Mouse (Mus musculus) intestine, postnatal 0 days (tissue): ENCODE measurements at regions not wholly inside any gene's neighbourhood (a gene's known extent, or its start where the extent isn't known, plus 50 kb on each side); places are given as distances from the start of the nearest gene placed in this dataset.

Source experiments
- ATAC-seq: fragments of 200-750 bp; cut with Nextera tagmentation; 2 replicates; pipeline ENCODE4 v1.8.0; 2017; ENCODE audit warnings: mild to moderate bottlenecking, moderate TSS enrichment, moderate library complexity
- H3K27ac ChIP-seq: fragments of 300-500 bp; sonication (generic); 2 replicates; pipeline ENCODE4 v1.5.1; 2014; ENCODE audit warnings: mild to moderate bottlenecking, low read depth, low read length, moderate library complexity
- H3K27me3 ChIP-seq: fragments of 300-500 bp; sonication (generic); replicated peaks from 2 replicates; pipeline ENCODE4 v1.6.1; 2014; ENCODE audit warnings: low read length, mixed read lengths; ENCODE audit not compliant: control insufficient read depth, insufficient read depth
- H3K36me3 ChIP-seq: fragments of 300-500 bp; sonication (generic); 2 replicates; pipeline ENCODE4 v1.6.1; 2014; ENCODE audit warnings: mild to moderate bottlenecking, moderate library complexity; ENCODE audit not compliant: control insufficient read depth, insufficient read depth
- H3K4me1 ChIP-seq: fragments of 300-500 bp; sonication (generic); replicated peaks from 2 replicates; pipeline ENCODE4 v1.6.1; 2014; ENCODE audit warnings: antibody characterized with exemption, low read length, mixed read lengths; ENCODE audit not compliant: control insufficient read depth, insufficient read depth
- H3K4me2 ChIP-seq: fragments of 300-500 bp; sonication (generic); replicated peaks from 2 replicates; pipeline ENCODE4 v1.6.1; 2014; ENCODE audit warnings: low read depth, mild to moderate bottlenecking, moderate library complexity
- H3K4me3 ChIP-seq: fragments of 300-500 bp; sonication (generic); 2 replicates; pipeline ENCODE4 v1.5.1; 2014; ENCODE audit warnings: low read depth, low read length
- H3K9ac ChIP-seq: fragments of 300-500 bp; sonication (generic); 2 replicates; pipeline ENCODE4 v1.6.1; 2014; ENCODE audit warnings: mild to moderate bottlenecking, low read depth, low read length
- H3K9me3 ChIP-seq: fragments of 300-500 bp; sonication (generic); 2 replicates; pipeline ENCODE4 v1.6.1; 2016; ENCODE audit warnings: mixed run types; ENCODE audit not compliant: control insufficient read depth
- CTCF ChIP-seq: sonication (generic); IDR thresholded peaks from 2 replicates; pipeline ENCODE4 v1.5.1; 2016; ENCODE audit warnings: low read depth, mild to moderate bottlenecking, control low read depth, antibody characterized with exemption, moderate library complexity
- WGBS: fragments of 180-500 bp; shearing (Covaris S2); extraction: QIAGEN DNeasy Blood & Tissue Kit; methylation state at CpG from one replicate; pipeline ENCODE4 v1.1.7; 2014; 5-methylcytosine and 5-hydroxymethylcytosine counted together

- Histone ChIP-seq H3K9ac (no peak overlapping the region), H3K4me2 (no peak overlapping the region), H3K27me3 (no peaks in the 10 kb centered on the region), H3K9me3 (no peaks in the 10 kb centered on the region), H3K36me3 (no peaks in the 10 kb centered on the region), H3K4me1 (no peaks in the 10 kb centered on the region), H3K27ac (no peak overlapping the region), H3K4me3 (no peak overlapping the region)
- 84% methylated on average over 3 of the region's 3 CpGs for WGBS
- no peak for ATAC-seq
- no peak for TF ChIP-seq CTCF
These were observed 98.7 kb downstream of the Sox9 start for GRCm38 (mm10) chr11:112880736-112881135.

GRCm38 (mm10) chr11:112885336-112885940, 103.4 kb downstream of the Sox9 start:
- TF ChIP-seq CTCF = no peak
- H3K9ac ChIP-seq = no peak overlapping the region
- no peak overlapping the region for H3K4me2 ChIP-seq
- WGBS = 53% methylated on average over 9 of the region's 9 CpGs
- ATAC-seq = no peak
- no peaks in the 10 kb centered on the region for H3K36me3 ChIP-seq
- H3K27me3 ChIP-seq = no peaks in the 10 kb centered on the region
- no peaks in the 10 kb centered on the region for H3K9me3 ChIP-seq
- H3K27ac ChIP-seq = no peak overlapping the region
- H3K4me1 ChIP-seq = no peaks in the 10 kb centered on the region
- no peak overlapping the region for H3K4me3 ChIP-seq

- whole genome bisulfite sequencing = 82% methylated on average over 16 of the region's 16 CpGs
- H3K4me1 ChIP-seq = no peaks in the 10 kb centered on the region
- H3K9me3 ChIP-seq = no peaks in the 10 kb centered on the region
- no peak for TF ChIP-seq CTCF
- no peak overlapping the region for H3K9ac ChIP-seq
- H3K4me2 ChIP-seq = no peak overlapping the region
- no peaks in the 10 kb centered on the region for H3K27me3 ChIP-seq
- no peaks in the 10 kb centered on the region for H3K36me3 ChIP-seq
- ATAC-seq = no peak
- no peak overlapping the region for H3K27ac ChIP-seq
- no peak overlapping the region for H3K4me3 ChIP-seq
These were observed 104.1 kb downstream of the Sox9 start for GRCm38 (mm10) chr11:112886139-112886538.

- 92% methylated on average over 6 of the region's 6 CpGs for WGBS
- H3K4me3 ChIP-seq = no peak overlapping the region
- H3K9ac ChIP-seq = no peak overlapping the region
- ATAC-seq = no peak
- no peaks in the 10 kb centered on the region for H3K9me3 ChIP-seq
- no peaks in the 10 kb centered on the region for H3K4me1 ChIP-seq
- no peak overlapping the region for H3K4me2 ChIP-seq
- no peak overlapping the region for H3K27ac ChIP-seq
- no peaks in the 10 kb centered on the region for H3K36me3 ChIP-seq
- no peak for TF ChIP-seq CTCF
- H3K27me3 ChIP-seq = no peaks in the 10 kb centered on the region
These were observed 107.7 kb downstream of the Sox9 start for GRCm38 (mm10) chr11:112889760-112890159.

- ATAC-seq = no peak
- H3K4me1 ChIP-seq = no peaks in the 10 kb centered on the region
- 79% methylated on average over 2 of the region's 2 CpGs for WGBS
These were observed 115.6 kb downstream of the Sox9 start for GRCm38 (mm10) chr11:112897597-112897996.

GRCm38 (mm10) chr11:112902618-112903017, 120.6 kb downstream of the Sox9 start:
- Histone ChIP-seq H3K4me2 (no peak overlapping the region), H3K9ac (no peak overlapping the region), H3K27ac (no peak overlapping the region), H3K36me3 (no peaks in the 10 kb centered on the region), H3K27me3 (no peaks in the 10 kb centered on the region), H3K9me3 (no peaks in the 10 kb centered on the region), H3K4me1 (no peaks in the 10 kb centered on the region), H3K4me3 (no peak overlapping the region)
- ATAC-seq = no peak
- no peak for TF ChIP-seq CTCF
- 34% methylated on average over 3 of the region's 3 CpGs for WGBS

More at GRCm38 (mm10) chr11:112897597-112897996, 115.6 kb downstream of the Sox9 start:
- no peak for TF ChIP-seq CTCF
- no peaks in the 10 kb centered on the region for H3K36me3 ChIP-seq
- no peaks in the 10 kb centered on the region for H3K9me3 ChIP-seq
- H3K4me3 ChIP-seq = no peak overlapping the region
- no peaks in the 10 kb centered on the region for H3K27me3 ChIP-seq
- H3K27ac ChIP-seq = no peak overlapping the region
- no peak overlapping the region for H3K9ac ChIP-seq
- H3K4me2 ChIP-seq = no peak overlapping the region
